Mouse (Mus musculus) CH12F3 (cell line): ENCODE measurements at regions not wholly inside any gene's neighbourhood (a gene's known extent, or its start where the extent isn't known, plus 50 kb on each side); places are given as distances from the start of the nearest gene placed in this dataset.

Experiments
- in situ Hi-C: fragments of 300-500 bp; cut with MboI; formaldehyde crosslinking; loops from 2 replicates; pipeline ENCODE4 v1.14.3; 2020; ENCODE audit warnings: low sequenced_read_pairs

DNA sequence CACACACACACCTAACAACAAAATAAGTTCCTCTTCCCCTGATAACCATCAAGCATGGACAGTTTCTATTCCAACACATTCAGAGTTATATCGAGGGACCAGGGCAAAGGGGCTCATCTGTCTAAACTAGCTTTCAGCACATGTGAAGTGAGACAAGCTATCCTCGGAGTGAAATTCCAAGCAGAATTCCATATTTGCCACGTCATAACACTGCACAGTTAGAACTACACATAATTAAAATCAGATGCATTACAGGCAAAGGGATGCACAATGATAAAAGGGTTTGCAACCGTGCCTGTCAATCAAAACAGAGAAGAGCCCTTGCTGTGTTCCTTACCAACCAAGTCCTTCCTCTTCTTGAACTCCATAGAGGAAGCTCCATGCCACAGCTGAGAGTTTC lies 488.2 kb upstream of the Hs6st1 start:
- in situ Hi-C loops: no loop called here

DNA sequence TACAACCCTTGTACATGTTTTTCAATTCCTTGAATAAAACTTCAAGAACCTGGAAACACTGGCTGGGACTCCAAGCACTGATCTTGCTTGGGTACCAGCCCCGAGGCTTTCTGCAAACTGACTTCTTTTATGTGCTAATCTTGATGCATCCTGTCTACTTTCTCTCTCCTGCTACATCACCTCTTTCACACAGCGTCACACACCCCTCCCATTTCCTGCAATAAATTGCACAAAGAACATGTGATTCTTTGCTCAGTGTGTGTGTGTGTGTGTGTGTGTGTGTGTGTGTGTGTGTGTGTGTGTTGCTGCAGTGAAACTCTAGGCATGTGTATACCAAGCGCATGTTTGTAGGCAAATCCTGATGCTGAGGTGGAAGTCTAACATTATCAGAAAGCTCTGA lies 487.7 kb upstream of the Hs6st1 start:
- in situ Hi-C loops: no loop called here

DNA sequence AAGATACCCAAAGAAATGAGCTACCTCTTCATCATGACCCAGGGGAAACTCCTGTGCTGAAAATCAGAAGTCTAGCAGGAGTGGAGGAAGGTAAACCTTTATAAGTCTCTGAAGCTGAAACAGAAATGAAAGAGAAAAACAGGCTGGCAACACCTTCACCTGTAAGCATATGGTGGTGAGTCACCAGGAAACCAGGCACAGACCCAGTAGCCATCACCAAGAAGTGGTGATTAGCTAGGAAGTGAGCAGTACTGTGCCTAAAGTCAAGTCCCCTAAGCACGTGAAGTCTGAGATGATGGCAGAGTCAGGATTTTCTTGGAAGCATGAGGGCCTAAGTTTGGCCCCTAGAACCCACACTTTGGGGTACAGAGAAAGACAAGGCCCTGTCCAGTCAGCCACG lies 480.3 kb upstream of the Hs6st1 start:
- in situ Hi-C loops: no loop called here

DNA sequence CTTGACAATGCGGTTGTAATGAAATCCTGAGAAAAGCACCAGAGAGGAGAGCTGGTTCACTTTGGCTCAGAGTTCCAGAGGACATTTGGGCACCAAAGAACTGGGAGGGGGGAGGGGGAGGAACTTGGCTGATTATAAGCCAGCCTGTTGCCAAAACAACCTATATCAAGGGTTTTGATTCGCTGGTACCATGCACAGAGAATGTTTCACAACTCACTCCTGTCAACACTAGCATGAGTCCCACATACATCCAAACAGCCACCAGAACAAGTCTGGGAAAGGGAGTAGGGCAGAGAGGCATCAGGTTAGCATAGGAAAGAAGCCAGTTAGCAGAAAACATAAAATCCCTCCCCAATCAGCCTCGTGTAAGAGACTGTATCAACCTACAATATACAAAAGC lies 479.3 kb upstream of the Hs6st1 start:
- in situ Hi-C loops: no loop called here

DNA sequence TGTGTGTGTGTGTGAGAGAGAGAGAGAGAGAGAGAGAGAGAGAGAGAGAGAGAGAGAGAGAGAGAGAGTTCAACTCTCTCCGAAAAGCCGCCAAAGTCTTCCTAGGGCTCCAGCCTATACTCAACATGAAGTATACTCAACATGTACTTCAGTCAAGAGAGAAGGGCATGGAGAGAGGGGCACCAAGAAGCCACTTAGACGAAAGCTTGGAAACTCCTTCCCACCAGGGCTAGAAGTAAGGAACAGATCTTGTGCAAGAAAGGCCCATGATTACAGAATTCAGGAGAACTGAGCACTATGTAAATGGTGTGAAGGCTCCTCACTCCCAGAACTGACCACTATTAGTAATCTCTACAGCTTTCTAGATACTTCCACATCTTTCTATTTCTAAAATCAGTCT lies 467.4 kb upstream of the Hs6st1 start:
- in situ Hi-C loops: no loop called here

GRCm38 (mm10) chr1:35615131-35615530 lies 453.1 kb upstream of the Hs6st1 start:
- in situ Hi-C loops: no loop called here

GRCm38 (mm10) chr1:35619476-35619875 lies 448.7 kb upstream of the Hs6st1 start:
- in situ Hi-C loops: no loop called here

DNA sequence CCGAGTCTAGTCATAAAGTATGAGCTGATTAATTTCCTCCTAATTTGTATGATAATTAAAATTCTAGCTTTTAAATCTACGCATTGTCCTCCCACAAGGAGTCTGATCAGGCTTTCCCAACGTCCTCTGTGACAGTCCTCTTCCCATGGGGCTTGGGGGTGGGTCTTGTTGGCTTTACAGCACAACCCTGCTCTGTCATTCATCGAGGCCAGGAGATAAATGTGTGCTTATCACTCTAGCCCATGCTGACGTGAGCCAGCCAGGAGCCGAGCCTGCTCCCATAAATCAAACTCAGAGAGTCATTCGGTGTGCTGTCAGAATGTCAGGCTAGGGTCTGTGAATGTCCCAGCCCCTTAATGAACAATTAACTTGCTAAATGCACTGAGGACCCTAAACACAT lies 425.6 kb upstream of the Hs6st1 start:
- in situ Hi-C loops: no loop called here

- in situ Hi-C loops: no loop called here
Measured at GRCm38 (mm10) chr1:35653119-35653956, 414.9 kb upstream of the Hs6st1 start.

GRCm38 (mm10) chr1:35663006-35663405 lies 405.2 kb upstream of the Hs6st1 start:
- in situ Hi-C loops: no loop called here

GRCm38 (mm10) chr1:35673524-35673923 lies 394.7 kb upstream of the Hs6st1 start:
- in situ Hi-C loops: no loop called here

DNA sequence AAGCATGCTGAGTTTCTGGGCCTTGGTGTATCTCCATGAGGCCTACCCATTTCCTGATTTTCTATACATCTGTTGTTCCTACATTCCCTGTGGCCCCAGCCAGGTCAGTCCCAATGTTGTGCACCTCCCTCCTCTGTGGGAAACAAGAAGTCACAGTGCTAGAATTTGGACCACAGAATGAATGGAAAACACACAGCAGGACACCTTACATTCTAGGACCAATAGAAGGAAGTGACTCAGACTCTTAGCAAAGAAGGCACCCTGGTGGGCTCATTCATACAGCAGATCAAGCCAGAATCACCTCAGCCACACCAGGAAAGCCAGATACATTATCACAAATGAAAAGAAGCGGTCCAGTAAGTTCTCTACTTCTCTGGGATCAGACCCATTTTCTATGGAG lies 394.2 kb upstream of the Hs6st1 start:
- in situ Hi-C loops: no loop called here

DNA sequence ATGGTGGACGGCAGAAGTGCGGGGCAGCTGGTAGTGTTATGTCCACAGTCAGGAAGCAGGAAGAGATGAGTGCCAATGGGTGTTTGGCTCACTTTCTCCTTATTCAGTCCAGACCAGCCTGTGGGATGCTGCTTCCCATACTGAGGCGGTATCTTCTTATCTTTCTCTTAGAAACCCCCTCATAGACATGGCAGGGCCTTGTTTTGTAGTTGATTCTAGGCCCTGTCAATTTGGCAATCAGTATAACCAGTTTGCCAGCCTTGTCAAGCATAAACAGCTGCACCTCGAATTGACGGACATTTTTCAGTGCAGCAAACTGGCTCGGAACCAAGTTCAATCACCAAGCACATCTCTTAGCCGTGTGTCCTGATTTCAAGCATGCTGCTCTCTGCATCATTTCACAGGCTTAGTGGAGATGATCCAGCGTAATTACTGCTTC lies 385.7 kb upstream of the Hs6st1 start:
- in situ Hi-C loops: no loop called here

GRCm38 (mm10) chr1:35685651-35686050 lies 382.5 kb upstream of the Hs6st1 start:
- in situ Hi-C loops: no loop called here

- in situ Hi-C loops: no loop called here
Measured at GRCm38 (mm10) chr1:35694349-35694748, 373.9 kb upstream of the Hs6st1 start.

DNA sequence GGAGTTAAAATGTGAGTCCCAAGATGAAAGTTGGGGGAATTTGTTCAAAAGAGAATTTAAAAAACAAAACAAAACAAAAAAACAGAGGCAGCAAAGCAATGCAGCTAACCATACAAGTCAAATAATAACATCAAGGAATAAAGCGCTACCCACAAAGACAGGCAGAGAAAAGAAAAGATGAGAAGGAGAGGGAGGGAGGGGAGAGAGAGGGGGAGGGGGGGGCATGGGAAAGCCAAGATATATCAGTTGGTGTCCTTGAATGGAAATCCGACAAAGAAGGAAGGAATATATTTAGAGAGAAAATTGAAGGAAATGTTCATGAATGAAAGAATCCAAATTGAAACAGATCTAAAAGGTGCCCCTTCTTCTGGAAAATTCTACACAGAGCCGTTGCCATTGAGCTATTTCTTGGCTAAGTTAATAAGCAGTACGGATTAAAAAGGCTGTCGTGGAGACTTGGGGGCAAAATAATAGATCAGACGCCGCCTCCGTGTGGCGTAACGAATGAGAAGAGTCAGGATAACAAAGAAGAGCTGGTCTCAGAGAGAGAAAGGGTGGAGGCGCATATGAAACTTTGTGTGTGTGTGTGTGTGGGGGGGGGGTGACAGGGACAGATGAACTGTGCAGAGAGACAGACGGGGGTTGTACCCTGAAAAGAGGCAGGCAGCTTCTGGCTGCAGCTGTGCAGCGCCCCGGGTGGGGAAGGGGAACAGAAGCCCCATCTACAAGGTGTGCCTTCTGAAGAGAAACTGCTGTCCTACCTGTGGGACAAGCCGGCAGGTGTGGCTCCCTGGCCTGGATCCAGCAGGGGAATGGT lies 373.2 kb upstream of the Hs6st1 start:
- in situ Hi-C loops: no loop called here

- in situ Hi-C loops: no loop called here
Measured at GRCm38 (mm10) chr1:35697218-35697617, 371.0 kb upstream of the Hs6st1 start.

- in situ Hi-C loops: no loop called here
Measured at GRCm38 (mm10) chr1:35697834-35698500, 370.2 kb upstream of the Hs6st1 start.

GRCm38 (mm10) chr1:35702585-35702984 lies 365.6 kb upstream of the Hs6st1 start:
- in situ Hi-C loops: no loop called here

DNA sequence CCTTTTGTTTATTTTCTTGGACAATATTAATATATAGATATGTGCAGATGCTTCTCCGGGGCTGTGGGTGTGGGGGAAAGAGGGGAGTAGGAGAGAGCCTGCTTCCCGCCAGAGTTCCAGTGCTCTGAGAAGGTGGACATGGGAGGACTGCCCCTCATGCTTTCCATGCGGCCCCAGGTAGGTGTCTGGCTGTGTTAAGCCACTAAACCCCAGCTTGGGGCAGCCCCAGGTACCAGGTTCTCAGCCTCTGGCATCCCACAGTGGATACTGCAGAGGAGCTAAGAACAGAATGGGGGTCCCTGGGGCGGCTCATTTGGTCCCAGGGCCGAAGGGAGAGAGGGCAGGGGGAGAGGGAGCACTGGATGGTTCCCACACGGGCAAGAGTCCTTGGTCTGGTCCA lies 361.9 kb upstream of the Hs6st1 start:
- in situ Hi-C loops: no loop called here

GRCm38 (mm10) chr1:35708176-35708788 lies 359.9 kb upstream of the Hs6st1 start:
- in situ Hi-C loops: no loop called here
